11 mouse cellular contexts compared by ENCODE assay signal in the genomic region with DNA sequence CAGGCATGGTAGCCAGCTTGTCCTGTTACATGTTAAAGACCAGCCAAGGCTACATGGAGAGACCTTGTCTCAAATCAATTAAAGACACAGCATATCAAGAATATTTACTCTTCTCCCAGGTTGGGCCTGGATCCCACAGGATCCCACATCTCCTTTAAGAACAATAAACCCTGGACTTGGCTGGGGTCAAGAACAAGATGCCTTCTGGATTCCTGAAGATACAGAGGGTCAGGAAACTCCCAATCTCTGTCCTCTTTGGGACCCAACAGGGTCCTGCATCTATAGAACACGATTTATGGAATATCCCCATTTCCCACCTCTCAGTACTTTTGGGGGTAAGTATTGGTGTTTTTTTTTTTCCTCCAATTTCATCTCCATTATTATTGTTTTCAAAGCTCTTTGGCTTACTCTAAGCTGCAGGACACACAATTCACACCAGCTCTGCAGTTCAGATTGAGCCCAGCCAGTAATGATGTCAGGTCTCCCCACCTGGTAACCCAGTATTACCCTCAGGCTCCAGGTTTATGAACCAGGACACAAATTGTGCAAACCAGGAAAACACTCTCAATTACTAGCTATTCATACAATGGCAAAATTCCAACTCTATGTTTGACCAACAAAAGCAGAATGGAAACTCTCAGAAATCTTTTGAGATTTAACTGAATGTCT. TPM values are rescaled to one million over a fixed set of nuclear protein-coding genes. Genes with fewer than 3 reads are reported as not detected.
A peak's percentile ranks its signal among the peaks of the same experiment; 100 is the strongest.
DNase-seq lines count a peak whose midpoint lies in the region; ATAC-seq and TF ChIP-seq lines count a peak whose summit lies in the region.
"Had no signal": no experiment of that assay in that cellular context is flagged by ENCODE, and none has a peak within 500 bp of the region (broad histone marks: within the 10 kb centered on the region; RNA-seq: fewer than 3 reads in every experiment).

No protein-coding gene starts in this region.

- no peak for TF ChIP-seq CTCF in kidney, postnatal 0 days (IDR thresholded peaks at IDR 0.05; ENCODE audit: low read depth)
- no peak for TF ChIP-seq CTCF in G1E (IDR thresholded peaks at IDR 0.05; ENCODE audit: low read depth, low read length)

- H3K9ac ChIP-seq in kidney, postnatal 0 days (ENCODE audit: low read depth, low read length): no peak overlapping the region
- no peak overlapping the region; the same call in 1 of the 2 replicates for H3K9ac ChIP-seq in forebrain, embryonic 13.5 days
- H3K9ac ChIP-seq in liver, embryonic 15.5 days: peak overlapping the region; percentile 81; the same call in 1 of the 2 replicates

- no peak for ATAC-seq in kidney, postnatal 0 days (replicated peaks; ENCODE audit: low FRiP score, low read depth)
- no peak for ATAC-seq in G1E (ENCODE audit: extremely low read depth, insufficient number of reproducible peaks, low FRiP score, poor library complexity, severe bottlenecking)
- no peak for ATAC-seq in forebrain, embryonic 13.5 days
- no peak for ATAC-seq in liver, embryonic 15.5 days (ENCODE audit: insufficient read depth)

- H3K36me3 ChIP-seq in kidney, postnatal 0 days (ENCODE audit: insufficient read depth, low read length): no peaks in the 10 kb centered on the region
- peaks cover 27% of the 10 kb centered on the region for H3K36me3 ChIP-seq in G1E (replicated peaks)
- peaks cover 14% of the 10 kb centered on the region for H3K36me3 ChIP-seq in forebrain, embryonic 13.5 days (ENCODE audit: poor library complexity, severe bottlenecking)
- H3K36me3 ChIP-seq in liver, embryonic 15.5 days (replicated peaks): peaks cover 20% of the 10 kb centered on the region

- H3K27ac ChIP-seq in kidney, postnatal 0 days: no peak overlapping the region
- H3K27ac ChIP-seq in forebrain, embryonic 13.5 days: no peak overlapping the region; the same call in 1 of the 2 replicates
- peak overlapping the region; percentile 75; the same call in 1 of the 2 replicates for H3K27ac ChIP-seq in liver, embryonic 15.5 days (replicated peaks)

- H3K27me3 ChIP-seq in kidney, postnatal 0 days (ENCODE audit: insufficient read depth, low read length): no peaks in the 10 kb centered on the region
- H3K27me3 ChIP-seq in G1E (ENCODE audit: insufficient read depth, low read length): no peaks in the 10 kb centered on the region
- H3K27me3 ChIP-seq in forebrain, embryonic 13.5 days: no peaks in the 10 kb centered on the region
- H3K27me3 ChIP-seq in liver, embryonic 15.5 days: no peaks in the 10 kb centered on the region
- H3K27me3 ChIP-seq: heart, embryonic 15.5 days had no signal

- H3K4me3 ChIP-seq in kidney, postnatal 0 days (replicated peaks; ENCODE audit: low read depth, low read length): no peak overlapping the region
- peak overlapping the region; percentile 78; the same call in 1 of the 2 replicates for H3K4me3 ChIP-seq in G1E (ENCODE audit: low read depth, low read length)
- peak overlapping the region; percentile 65; the same call in 1 of the 2 replicates for H3K4me3 ChIP-seq in forebrain, embryonic 13.5 days
- peak overlapping the region; percentile 76 for H3K4me3 ChIP-seq in liver, embryonic 15.5 days (replicated peaks)

- no peaks in the 10 kb centered on the region for H3K9me3 ChIP-seq in kidney, postnatal 0 days (replicated peaks; ENCODE audit: low read length)
- no peaks in the 10 kb centered on the region for H3K9me3 ChIP-seq in G1E (replicated peaks)
- H3K9me3 ChIP-seq in forebrain, embryonic 13.5 days (replicated peaks): no peaks in the 10 kb centered on the region
- no peaks in the 10 kb centered on the region for H3K9me3 ChIP-seq in liver, embryonic 15.5 days (replicated peaks)
- H3K9me3 ChIP-seq: heart, embryonic 15.5 days had no signal

- H3K4me1 ChIP-seq in kidney, postnatal 0 days (replicated peaks; ENCODE audit: insufficient read depth, low read length): 0 out of 2 replicates have a peak, but pooled peaks cover 5% of the 10 kb centered on the region
- H3K4me1 ChIP-seq in G1E (ENCODE audit: insufficient read depth, low read depth, low read length): peaks cover 39% of the 10 kb centered on the region
- peaks cover 21% of the 10 kb centered on the region for H3K4me1 ChIP-seq in forebrain, embryonic 13.5 days
- peaks cover 40% of the 10 kb centered on the region for H3K4me1 ChIP-seq in liver, embryonic 15.5 days (replicated peaks)

- 48% methylated on average over 1 of the region's 1 CpGs for WGBS in kidney, postnatal 0 days
- WGBS in forebrain, embryonic 13.5 days: 68% methylated on average over 1 of the region's 1 CpGs
- 25% methylated on average over 1 of the region's 1 CpGs for WGBS in liver, embryonic 15.5 days (ENCODE audit: insufficient replicate concordance)

- peak overlapping the region; percentile 72; the same call in 1 of the 2 replicates for H3K4me2 ChIP-seq in kidney, postnatal 0 days (ENCODE audit: low read length)
- peak overlapping the region; percentile 80; the same call in 1 of the 2 replicates for H3K4me2 ChIP-seq in forebrain, embryonic 13.5 days
- H3K4me2 ChIP-seq in liver, embryonic 15.5 days: peak overlapping the region; percentile 78

- DNase-seq in kidney, postnatal 0 days (ENCODE audit: low spot score): peak; percentile 23
- DNase-seq in kidney, adult 8-10 months: no peak
- no peak for DNase-seq in G1E (ENCODE audit: low spot score)
- no peak for DNase-seq in layer of hippocampus, postnatal 10 days (ENCODE audit: low spot score in 2 of 2)
- DNase-seq in adrenal gland, adult 2 months: no peak
- DNase-seq: right cerebral cortex, postnatal 25 days had no signal

RNA-seq across cellular contexts. Expression of a gene that starts 1.6 kb away (rescaled TPM):
- 69.0 and 76.7 TPM in 2 replicates for polyA plus RNA-seq in kidney, postnatal 0 days (2015; fragmentation: Nextera tagmentation; extraction: Ambion mirVana)
- total RNA-seq in G1E (2014; fragmentation: Nextera tagmentation) (53.0 and 65.4 TPM in 2 replicates), G1E (2017) (84.9 and 104 TPM in 2 replicates)
- polyA plus RNA-seq in G1E (2012): 66.1 and 85.7 TPM in 2 replicates
- polyA plus RNA-seq in forebrain, embryonic 13.5 days (2015; fragmentation: Nextera tagmentation; extraction: Ambion mirVana): 92.5 and 97.7 TPM in 2 replicates
- 46.8 and 49.0 TPM in 2 replicates for polyA plus RNA-seq in liver, embryonic 15.5 days (2015; fragmentation: Nextera tagmentation; extraction: Ambion mirVana)
- total RNA-seq in layer of hippocampus, postnatal 10 days (2021): 10 to 100 TPM; 18.9 to 27.6 TPM
- total RNA-seq in adrenal gland, adult 2 months (2021): 10 to 100 TPM; 46.8 to 53.6 TPM
- 4.3 and 5.6 TPM in 2 replicates for polyA plus RNA-seq in adrenal gland, adult 2 months (2012; rRNA removed)

RNA-seq across cellular contexts. Expression of a gene that starts 1.7 kb away (rescaled TPM):
- polyA plus RNA-seq in kidney, postnatal 0 days (2015; fragmentation: Nextera tagmentation; extraction: Ambion mirVana): not detected in 2 replicates
- 10.6 and 15.0 TPM in 2 replicates for total RNA-seq in G1E (2014; fragmentation: Nextera tagmentation)
- not detected in 2 replicates for total RNA-seq in G1E (2017)
- 8.7 and 10.4 TPM in 2 replicates for polyA plus RNA-seq in G1E (2012)
- polyA plus RNA-seq in forebrain, embryonic 13.5 days (2015; fragmentation: Nextera tagmentation; extraction: Ambion mirVana): not detected in 2 replicates
- 0.29 TPM in 1 of 2 replicates, not detected in the other for polyA plus RNA-seq in liver, embryonic 15.5 days (2015; fragmentation: Nextera tagmentation; extraction: Ambion mirVana)
- 1 to 10 TPM; 3.8 to 4.6 TPM for total RNA-seq in layer of hippocampus, postnatal 10 days (2021)
- 1 to 10 TPM; 3.2 to 4.5 TPM for total RNA-seq in adrenal gland, adult 2 months (2021)
- polyA plus RNA-seq in adrenal gland, adult 2 months (2012; rRNA removed): not detected in 2 replicates
- total RNA-seq: common myeloid progenitor, adult 5-6 weeks had no signal
- polyA plus RNA-seq: heart, embryonic 15.5 days; macrophage had no signal

RNA-seq across cellular contexts. Expression of a gene that starts 3.3 kb away (rescaled TPM):
- not detected in 2 replicates for polyA plus RNA-seq in kidney, postnatal 0 days (2015; fragmentation: Nextera tagmentation; extraction: Ambion mirVana)
- total RNA-seq in G1E (2014; fragmentation: Nextera tagmentation) (not detected in 2 replicates), G1E (2017) (not detected in 2 replicates)
- not detected in 2 replicates for polyA plus RNA-seq in G1E (2012)
- not detected in 2 replicates for polyA plus RNA-seq in forebrain, embryonic 13.5 days (2015; fragmentation: Nextera tagmentation; extraction: Ambion mirVana)
- polyA plus RNA-seq in liver, embryonic 15.5 days (2015; fragmentation: Nextera tagmentation; extraction: Ambion mirVana): not detected in 2 replicates
- not detected for total RNA-seq in layer of hippocampus, postnatal 10 days (2021)
- total RNA-seq in adrenal gland, adult 2 months (2021): not detected
- not detected in 2 replicates for polyA plus RNA-seq in adrenal gland, adult 2 months (2012; rRNA removed)
- total RNA-seq: common myeloid progenitor, adult 5-6 weeks had no signal
- polyA plus RNA-seq: heart, embryonic 15.5 days; macrophage had no signal

RNA-seq across cellular contexts. Expression of a gene that starts 3.5 kb away (rescaled TPM):
- 69.8 and 70.8 TPM in 2 replicates for polyA plus RNA-seq in kidney, postnatal 0 days (2015; fragmentation: Nextera tagmentation; extraction: Ambion mirVana)
- 9.1 and 11.4 TPM in 2 replicates for total RNA-seq in G1E (2014; fragmentation: Nextera tagmentation)
- 14.8 and 18.1 TPM in 2 replicates for total RNA-seq in G1E (2017)
- 0.64 and 0.67 TPM in 2 replicates for polyA plus RNA-seq in G1E (2012)
- 73.6 and 85.7 TPM in 2 replicates for polyA plus RNA-seq in forebrain, embryonic 13.5 days (2015; fragmentation: Nextera tagmentation; extraction: Ambion mirVana)
- polyA plus RNA-seq in liver, embryonic 15.5 days (2015; fragmentation: Nextera tagmentation; extraction: Ambion mirVana): 22.5 and 42.9 TPM in 2 replicates
- total RNA-seq in layer of hippocampus, postnatal 10 days (2021): 1 to 10 TPM; 4.8 to 9.8 TPM
- total RNA-seq in adrenal gland, adult 2 months (2021): 10 to 100 TPM in 1 of 2 experiments, 1 to 10 TPM in 1; 5.8 to 13.3 TPM
- 0.28 and 1.1 TPM in 2 replicates for polyA plus RNA-seq in adrenal gland, adult 2 months (2012; rRNA removed)

RNA-seq across cellular contexts. Expression of a gene that starts 5.8 kb away (rescaled TPM):
- 27.4 and 29.8 TPM in 2 replicates for polyA plus RNA-seq in kidney, postnatal 0 days (2015; fragmentation: Nextera tagmentation; extraction: Ambion mirVana)
- total RNA-seq in G1E (2014; fragmentation: Nextera tagmentation) (32.8 and 35.7 TPM in 2 replicates), G1E (2017) (15.7 and 16.6 TPM in 2 replicates)
- polyA plus RNA-seq in G1E (2012): 59.6 and 64.0 TPM in 2 replicates
- 37.9 and 44.5 TPM in 2 replicates for polyA plus RNA-seq in forebrain, embryonic 13.5 days (2015; fragmentation: Nextera tagmentation; extraction: Ambion mirVana)
- 21.6 and 26.2 TPM in 2 replicates for polyA plus RNA-seq in liver, embryonic 15.5 days (2015; fragmentation: Nextera tagmentation; extraction: Ambion mirVana)
- total RNA-seq in layer of hippocampus, postnatal 10 days (2021): 10 to 100 TPM; 24.6 to 25.0 TPM
- 10 to 100 TPM; 21.5 to 23.7 TPM for total RNA-seq in adrenal gland, adult 2 months (2021)
- polyA plus RNA-seq in adrenal gland, adult 2 months (2012; rRNA removed): 23.5 and 29.6 TPM in 2 replicates
